Mouse (Mus musculus) MEL (cell line): Measurements from ENCODE around the gene Pdss2.

Experiments
- CTCF ChIP-seq, 3 experiments: IDR thresholded peaks in 2 of 3; conservative IDR thresholded peaks in 1 of 3; 2 replicates each; pipeline ENCODE4 v1.5.1; 2011 to 2012; ENCODE audit warnings: low read length in 3 of 3, low read depth in 2 of 3, mild to moderate bottlenecking in 2 of 3, improper control_type of control experiment in 1 of 3, inconsistent platforms in 1 of 3, mixed read lengths in 1 of 3, moderate library complexity in 1 of 3; ENCODE audit not compliant: control insufficient read depth in 1 of 3, insufficient read depth in 1 of 3, poor library complexity in 1 of 3, severe bottlenecking in 1 of 3
- MAFK ChIP-seq: IDR thresholded peaks from 2 replicates; pipeline ENCODE4 v1.6.1; 2011; ENCODE audit warnings: low read depth, mild to moderate bottlenecking, low read length, improper control_type of control experiment, borderline replicate concordance
- MEF2A ChIP-seq: IDR thresholded peaks from 2 replicates; pipeline ENCODE4 v1.6.1; 2014; ENCODE audit warnings: low read depth, mild to moderate bottlenecking, inconsistent platforms, low read length, improper control_type of control experiment; ENCODE audit not compliant: poor library complexity, insufficient replicate concordance, severe bottlenecking; ENCODE audit errors: extremely low read depth
- NRF1 ChIP-seq: IDR thresholded peaks from 2 replicates; pipeline ENCODE4 v1.6.1; 2014; ENCODE audit warnings: low read depth, mild to moderate bottlenecking, inconsistent platforms, low read length, improper control_type of control experiment, moderate library complexity; ENCODE audit not compliant: poor library complexity, insufficient read depth, severe bottlenecking
- POLR2A ChIP-seq, 2 experiments: IDR thresholded peaks; 2 replicates each; pipeline ENCODE4 v1.6.1; 2011 to 2012; ENCODE audit warnings: low read length in 2 of 2, mild to moderate bottlenecking in 2 of 2, control low read depth in 1 of 2, improper control_type of control experiment in 1 of 2, low read depth in 1 of 2, moderate library complexity in 1 of 2; ENCODE audit not compliant: control insufficient read depth in 1 of 2, insufficient read depth in 1 of 2, poor library complexity in 1 of 2
- RAD21 ChIP-seq: IDR thresholded peaks from 2 replicates; pipeline ENCODE4 v1.6.1; 2011; ENCODE audit warnings: mild to moderate bottlenecking, low read depth, low read length, improper control_type of control experiment
- USF1 ChIP-seq: IDR thresholded peaks from 2 replicates; pipeline ENCODE4 v1.6.1; 2014; ENCODE audit warnings: low read depth, mild to moderate bottlenecking, inconsistent platforms, low read length, improper control_type of control experiment, moderate library complexity

DNA sequence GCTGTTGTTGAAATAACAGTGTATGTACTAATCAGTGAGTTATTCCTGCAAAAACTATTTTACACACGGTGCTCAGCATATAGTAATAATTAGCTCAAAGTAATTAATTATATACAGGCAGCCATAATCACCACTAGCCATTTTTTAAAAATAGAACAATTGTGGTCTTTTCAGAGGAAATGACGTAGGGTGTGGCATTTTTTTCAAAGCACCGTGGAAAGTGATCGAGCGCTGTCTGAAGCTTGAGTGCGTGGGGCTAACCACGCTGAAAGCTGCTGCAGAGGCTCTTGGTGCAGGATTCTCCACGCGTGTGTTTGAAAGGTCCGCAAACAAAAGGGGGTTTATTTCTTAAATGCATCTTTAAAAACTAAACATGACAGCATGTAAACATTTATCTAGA is 118.5 kb downstream of the Pdss2 start:
- TF ChIP-seq CTCF (IDR thresholded peaks at IDR 0.05 in 2 of 3, conservative IDR thresholded peaks at IDR 0.05 in 1 of 3; ENCODE audit: control insufficient read depth in 1 of 3, insufficient read depth in 1 of 3, low read depth in 2 of 3, low read length in 3 of 3, poor library complexity in 1 of 3, severe bottlenecking in 1 of 3) = no peak
- no peak for TF ChIP-seq MAFK
- no peak for TF ChIP-seq RAD21
- TF ChIP-seq USF1 = no peak
- TF ChIP-seq MEF2A = no peak
- TF ChIP-seq NRF1 = no peak
- no peak for TF ChIP-seq POLR2A (IDR thresholded peaks at IDR 0.05; ENCODE audit: control insufficient read depth in 1 of 2, insufficient read depth in 1 of 2, low read depth in 1 of 2, low read length in 2 of 2, poor library complexity in 1 of 2)
